Mouse (Mus musculus) kidney, adult 2 months (tissue): ENCODE results near the gene Pigz. TPM values are rescaled to one million over a fixed set of nuclear protein-coding genes. Genes with fewer than 3 reads are reported as not detected.
"Not testable (repeated sequence)": the region's sequence is repeated elsewhere in the genome, so short reads cannot be mapped to it uniquely, and the experiment has no call there.

Source experiments
- DNase-seq: peaks from one replicate; pipeline ENCODE4 v3.0.0; 2021
- H3K27ac ChIP-seq: fragments of 200-500 bp; 2 replicates; pipeline ENCODE4 v1.5.1; 2012; ENCODE audit warnings: low read depth, low read length, control low read depth, inconsistent platforms; ENCODE audit not compliant: insufficient read depth
- H3K27me3 ChIP-seq: fragments of 200-500 bp; replicated peaks from 2 replicates; pipeline ENCODE4 v1.6.1; 2012; ENCODE audit warnings: mild to moderate bottlenecking, moderate library complexity, low read length, inconsistent platforms; ENCODE audit not compliant: control insufficient read depth, insufficient read depth
- H3K36me3 ChIP-seq: fragments of 200-500 bp; 2 replicates; pipeline ENCODE4 v1.6.1; 2012; ENCODE audit warnings: mild to moderate bottlenecking, moderate library complexity, low read length, inconsistent platforms; ENCODE audit not compliant: control insufficient read depth, insufficient read depth
- H3K4me1 ChIP-seq: fragments of 200-500 bp; 2 replicates; pipeline ENCODE4 v1.6.1; 2011; ENCODE audit warnings: low read length; ENCODE audit not compliant: control insufficient read depth, insufficient read depth
- H3K4me3 ChIP-seq: fragments of 200-500 bp; 2 replicates; pipeline ENCODE4 v1.5.1; 2011; ENCODE audit warnings: mild to moderate bottlenecking, low read depth, low read length, control low read depth; ENCODE audit not compliant: insufficient read depth
- CTCF ChIP-seq: fragments of 200-500 bp; conservative IDR thresholded peaks from 2 replicates; pipeline ENCODE4 v1.5.1; 2011; ENCODE audit warnings: low read depth, mild to moderate bottlenecking, control low read depth, low read length, moderate library complexity, mixed read lengths; ENCODE audit not compliant: insufficient read depth, insufficient read length
- POLR2A ChIP-seq: fragments of 200-500 bp; IDR thresholded peaks from one replicate; pipeline ENCODE4 v1.6.1; 2011; ENCODE audit warnings: low read depth, low read length, control low read depth
- WGBS: fragments of 180-500 bp; shearing (Covaris S2); methylation state at CpG from one replicate; pipeline ENCODE4 v1.1.7; 2018; 5-methylcytosine and 5-hydroxymethylcytosine counted together
- polyA plus RNA-seq: library from polyadenylated mRNA; depleted of rRNA; stranded (reverse); fragments of >200 nt; gene quantifications from 2 replicates; pipeline ENCODE4 v1.2.3, GENCODE M21; 2012

Pigz gene
- polyA plus RNA-seq, 1 experiment, result 2.0 TPM

GRCm38 (mm10) chr16:31943980-31944379 lies 10.3 kb downstream of the Pigz start:
- 2% methylated on average over 10 of the region's 10 CpGs for WGBS
- no peak overlapping the region for H3K27ac ChIP-seq
- peaks cover 2% of the 10 kb centered on the region; the same call in 1 of the 2 replicates for H3K4me1 ChIP-seq
- H3K36me3 ChIP-seq, result no peaks in the 10 kb centered on the region
- TF ChIP-seq POLR2A (no peak), CTCF (peak; percentile 86)
- DNase-seq, result peak; percentile 79
- H3K4me3 ChIP-seq, result no peak overlapping the region
- no peaks in the 10 kb centered on the region for H3K27me3 ChIP-seq

GRCm38 (mm10) chr16:31944698-31945255 lies 11.1 kb downstream of the Pigz start:
- Histone ChIP-seq H3K27me3 (no peaks in the 10 kb centered on the region), H3K4me3 (no peak overlapping the region), H3K36me3 (no peaks in the 10 kb centered on the region), H3K27ac (no peak overlapping the region), H3K4me1 (peaks cover 2% of the 10 kb centered on the region; the same call in 1 of the 2 replicates)
- no peak for TF ChIP-seq POLR2A
- no peak for TF ChIP-seq CTCF
- 89% methylated on average over 12 of the region's 12 CpGs for WGBS
- no peak for DNase-seq

GRCm38 (mm10) chr16:31945372-31945771 lies 11.7 kb downstream of the Pigz start:
- 84% methylated on average over 6 of the region's 6 CpGs for WGBS

GRCm38 (mm10) chr16:31945986-31946385 lies 12.3 kb downstream of the Pigz start:
- not testable (repeated sequence) for H3K27me3 ChIP-seq, H3K4me3 ChIP-seq, H3K27ac ChIP-seq, H3K4me1 ChIP-seq, H3K36me3 ChIP-seq, DNase-seq
- 86% methylated on average over 6 of the region's 6 CpGs for WGBS

More at GRCm38 (mm10) chr16:31945372-31945771, 11.7 kb downstream of the Pigz start:
- TF ChIP-seq POLR2A (no peak), CTCF (no peak)
- no peaks in the 10 kb centered on the region for H3K27me3 ChIP-seq
- no peak overlapping the region for H3K27ac ChIP-seq
- H3K36me3 ChIP-seq, result no peaks in the 10 kb centered on the region
- DNase-seq, result no peak
- no peak overlapping the region for H3K4me3 ChIP-seq
- peaks cover 2% of the 10 kb centered on the region; the same call in 1 of the 2 replicates for H3K4me1 ChIP-seq

GRCm38 (mm10) chr16:31947333-31947732 lies 13.7 kb downstream of the Pigz start:
- H3K4me1 ChIP-seq, result peaks cover 2% of the 10 kb centered on the region; the same call in 1 of the 2 replicates
- no peak for DNase-seq
- TF ChIP-seq POLR2A, result no peak
- TF ChIP-seq CTCF, result no peak

GRCm38 (mm10) chr16:31947901-31948316 lies 14.3 kb downstream of the Pigz start:
- H3K27me3 ChIP-seq, result no peaks in the 10 kb centered on the region
- H3K4me3 ChIP-seq, result peak overlapping the region; percentile 96
- peak overlapping the region; percentile 91 for H3K27ac ChIP-seq
- TF ChIP-seq POLR2A, result no peak
- no peak for TF ChIP-seq CTCF
- WGBS, result under 1% methylated on average over 38 of the region's 38 CpGs
- peaks cover 2% of the 10 kb centered on the region; the same call in 1 of the 2 replicates for H3K4me1 ChIP-seq
- H3K36me3 ChIP-seq, result no peaks in the 10 kb centered on the region
- DNase-seq, result no peak

More at GRCm38 (mm10) chr16:31947333-31947732, 13.7 kb downstream of the Pigz start:
- Histone ChIP-seq H3K27me3 (no peaks in the 10 kb centered on the region), H3K27ac (no peak overlapping the region), H3K4me3 (peak overlapping the region; percentile 96), H3K36me3 (no peaks in the 10 kb centered on the region)
- 21% methylated on average over 8 of the region's 8 CpGs for WGBS

GRCm38 (mm10) chr16:31948345-31948774 lies 14.7 kb downstream of the Pigz start, which contains the start of the genes 0610012G03Rik and Ncbp2:
Gene 0610012G03Rik, minus strand, starts transcription at chr16:31948494.
Gene Ncbp2, plus strand, starts transcription at chr16:31948513.
- H3K27ac ChIP-seq, result peak within 1 kb of the TSS; percentile 91
- peak; percentile 97 for DNase-seq
- no peaks in the 10 kb centered on the region for H3K27me3 ChIP-seq
- TF ChIP-seq CTCF (no peak), POLR2A (no peak)
- H3K36me3 ChIP-seq, result no peaks in the 10 kb centered on the region
- WGBS, result under 1% methylated on average over 55 of the region's 55 CpGs
- H3K4me3 ChIP-seq, result peak within 1 kb of the TSS; percentile 96
- peaks cover 2% of the 10 kb centered on the region; the same call in 1 of the 2 replicates for H3K4me1 ChIP-seq

GRCm38 (mm10) chr16:31963224-31963623 lies 29.6 kb downstream of the Pigz start:
- DNase-seq, result no peak
- 91% methylated on average over 7 of the region's 7 CpGs for WGBS
- Histone ChIP-seq H3K27ac (no peak overlapping the region), H3K4me3 (no peak overlapping the region), H3K36me3 (peaks cover 1% of the 10 kb centered on the region), H3K27me3 (no peaks in the 10 kb centered on the region), H3K4me1 (no peaks in the 10 kb centered on the region)
- TF ChIP-seq CTCF, result no peak
- no peak for TF ChIP-seq POLR2A
